8 mouse cellular contexts compared by ENCODE assay signal in genomic region chr15:97784092-97784559, GRCm38 (mm10). TPM values are rescaled to one million over a fixed set of nuclear protein-coding genes. Genes with fewer than 3 reads are reported as not detected.
DNase-seq lines count a peak whose midpoint lies in the region; ATAC-seq lines count a peak whose summit lies in the region.

No protein-coding gene starts in this region.

- peak overlapping the region; percentile 85 for H3K4me3 ChIP-seq in hindbrain, embryonic 16.5 days (ENCODE audit: low read length)
- peak overlapping the region; percentile 76; the same call in 1 of the 2 replicates for H3K4me3 ChIP-seq in macrophage (ENCODE audit: inconsistent target)

- H3K79me2 ChIP-seq in macrophage (ENCODE audit: inconsistent target), result peaks cover 36% of the 10 kb centered on the region

- peak; percentile 84 for DNase-seq in R1 (ENCODE audit: low read depth, low spot score)
- peak; percentile 96 to 97 for DNase-seq in cerebellum, postnatal 14 days
- peak; percentile 90 for DNase-seq in gastrocnemius, adult 18-20 months (ENCODE audit: low spot score)
- DNase-seq in left cerebral cortex, adult 18-20 months (ENCODE audit: low spot score in 2 of 2), result peak; percentile 85 to 87
- peak; percentile 78 for DNase-seq in retina, postnatal 7 days (ENCODE audit: low read depth, low spot score)
- peak; percentile 87 for DNase-seq in urinary bladder, adult 2 months (ENCODE audit: low spot score)

- peak overlapping the region; percentile 94 for H3K9ac ChIP-seq in hindbrain, embryonic 16.5 days (ENCODE audit: low read depth, low read length)

- no peaks in the 10 kb centered on the region; the same call in 1 of the 2 replicates for H3K27me3 ChIP-seq in hindbrain, embryonic 16.5 days (replicated peaks; ENCODE audit: control insufficient read depth, insufficient read depth, low read length)

- H3K9me3 ChIP-seq in hindbrain, embryonic 16.5 days (ENCODE audit: control insufficient read depth, low read length), result no peaks in the 10 kb centered on the region

- peak; percentile 85 for ATAC-seq in hindbrain, embryonic 16.5 days

- no peaks in the 10 kb centered on the region for H3K36me3 ChIP-seq in hindbrain, embryonic 16.5 days (ENCODE audit: control insufficient read depth, insufficient read depth, low read length)
- no peaks in the 10 kb centered on the region for H3K36me3 ChIP-seq in macrophage (ENCODE audit: inconsistent target)

- peaks cover 39% of the 10 kb centered on the region for H3K4me1 ChIP-seq in hindbrain, embryonic 16.5 days (ENCODE audit: control insufficient read depth, insufficient read depth, low read depth, low read length)

- 3% methylated on average over 36 of the region's 39 CpGs for WGBS in hindbrain, embryonic 16.5 days
- 2% methylated on average over 28 of the region's 39 CpGs for WGBS in macrophage (ENCODE audit: missing documents)

- peak overlapping the region; percentile 74 for H3K27ac ChIP-seq in hindbrain, embryonic 16.5 days (ENCODE audit: low read depth, low read length)
- no peak overlapping the region for H3K27ac ChIP-seq in macrophage

- H3K4me2 ChIP-seq in hindbrain, embryonic 16.5 days (ENCODE audit: low read length), result peak overlapping the region; percentile 84

RNA-seq across cellular contexts. Expression of gene Slc48a1, which starts 5.8 kb away (rescaled TPM):
- total RNA-seq in gastrocnemius, adult 18-20 months (2021), result 10 to 100 TPM; 45.0 to 48.7 TPM
- polyA plus RNA-seq in hindbrain, embryonic 16.5 days (2015; fragmentation: Nextera tagmentation; extraction: Ambion mirVana), result 118 and 122 TPM in 2 replicates
- 100 to 1,000 TPM; 154 to 168 TPM for total RNA-seq in left cerebral cortex, adult 18-20 months (2021)
- total RNA-seq in macrophage (2018; cell fraction: chromatin; rRNA removed), result 10 to 100 TPM in 23 of 26 experiments, 1 to 10 TPM in 3; 5.9 to 65.0 (median 26.1) TPM
- 100 to 1,000 TPM; 109 to 241 (median 184) TPM for total RNA-seq in macrophage (2018; cell fraction: cytosol; rRNA removed)
- total RNA-seq in macrophage (2018; cell fraction: nucleus; rRNA removed), result 100 to 1,000 TPM in 5 of 26 experiments, 10 to 100 TPM in 21; 24.4 to 186 (median 60.9) TPM
- 221 to 258 TPM (median 233 TPM) in 3 replicates for polyA plus RNA-seq in macrophage (2018)
- 72.4 and 91.1 TPM in 2 replicates for polyA plus RNA-seq in urinary bladder, adult 2 months (2012; rRNA removed)

RNA-seq across cellular contexts. Expression of gene Rapgef3, which starts 16.4 kb away (rescaled TPM):
- total RNA-seq in gastrocnemius, adult 18-20 months (2021), result 1 to 10 TPM; 6.6 to 9.0 TPM
- 17.8 and 18.4 TPM in 2 replicates for polyA plus RNA-seq in hindbrain, embryonic 16.5 days (2015; fragmentation: Nextera tagmentation; extraction: Ambion mirVana)
- total RNA-seq in left cerebral cortex, adult 18-20 months (2021), result 10 to 100 TPM; 42.6 to 44.7 TPM
- total RNA-seq in macrophage (2018; cell fraction: chromatin; rRNA removed), result 100 to 1,000 TPM in 3 of 26 experiments, 10 to 100 TPM in 19, 1 to 10 TPM in 4; 5.4 to 141 (median 37.1) TPM
- total RNA-seq in macrophage (2018; cell fraction: cytosol; rRNA removed), result 10 to 100 TPM in 4 of 26 experiments, 1 to 10 TPM in 22; 1.9 to 13.5 (median 6.4) TPM
- 10 to 100 TPM in 15 of 26 experiments, 1 to 10 TPM in 11; 2.9 to 49.9 (median 14.1) TPM for total RNA-seq in macrophage (2018; cell fraction: nucleus; rRNA removed)
- polyA plus RNA-seq in macrophage (2018), result 5.0 to 10.9 TPM (median 10.2 TPM) in 3 replicates
- polyA plus RNA-seq in urinary bladder, adult 2 months (2012; rRNA removed), result 17.8 and 19.2 TPM in 2 replicates

RNA-seq across cellular contexts. Expression of gene Endou, which starts 53.0 kb away (rescaled TPM):
- total RNA-seq in gastrocnemius, adult 18-20 months (2021), result under 1 TPM; 0.34 to 0.45 TPM
- 0.14 and 0.41 TPM in 2 replicates for polyA plus RNA-seq in hindbrain, embryonic 16.5 days (2015; fragmentation: Nextera tagmentation; extraction: Ambion mirVana)
- total RNA-seq in left cerebral cortex, adult 18-20 months (2021), result 1 to 10 TPM; 5.2 to 5.4 TPM
- 1 to 10 TPM in 21 of 26 experiments, under 1 TPM in 4, not detected in 1; 0.41 to 5.2 (median 2.0) TPM for total RNA-seq in macrophage (2018; cell fraction: chromatin; rRNA removed)
- total RNA-seq in macrophage (2018; cell fraction: cytosol; rRNA removed), result under 1 TPM; 0.10 to 0.84 (median 0.45) TPM
- total RNA-seq in macrophage (2018; cell fraction: nucleus; rRNA removed), result 1 to 10 TPM in 18 of 26 experiments, under 1 TPM in 7, not detected in 1; 0.30 to 5.3 (median 2.0) TPM
- polyA plus RNA-seq in macrophage (2018), result 0.66 to 0.98 TPM in 2 of 3 replicates, not detected in the other
- polyA plus RNA-seq in urinary bladder, adult 2 months (2012; rRNA removed), result 1.7 and 2.1 TPM in 2 replicates
